Mouse (Mus musculus) T-helper 1 cell (primary cell): ENCODE data around the gene Pip5k1b.

Experiments used
- in situ Hi-C: fragments of 300-600 bp; cut with MboI, MseI; formaldehyde crosslinking; loops from one replicate; pipeline ENCODE4 v1.15.1; 2025; ENCODE audit warnings: high pct_unique_total_duplicates

Gene Pip5k1b

DNA sequence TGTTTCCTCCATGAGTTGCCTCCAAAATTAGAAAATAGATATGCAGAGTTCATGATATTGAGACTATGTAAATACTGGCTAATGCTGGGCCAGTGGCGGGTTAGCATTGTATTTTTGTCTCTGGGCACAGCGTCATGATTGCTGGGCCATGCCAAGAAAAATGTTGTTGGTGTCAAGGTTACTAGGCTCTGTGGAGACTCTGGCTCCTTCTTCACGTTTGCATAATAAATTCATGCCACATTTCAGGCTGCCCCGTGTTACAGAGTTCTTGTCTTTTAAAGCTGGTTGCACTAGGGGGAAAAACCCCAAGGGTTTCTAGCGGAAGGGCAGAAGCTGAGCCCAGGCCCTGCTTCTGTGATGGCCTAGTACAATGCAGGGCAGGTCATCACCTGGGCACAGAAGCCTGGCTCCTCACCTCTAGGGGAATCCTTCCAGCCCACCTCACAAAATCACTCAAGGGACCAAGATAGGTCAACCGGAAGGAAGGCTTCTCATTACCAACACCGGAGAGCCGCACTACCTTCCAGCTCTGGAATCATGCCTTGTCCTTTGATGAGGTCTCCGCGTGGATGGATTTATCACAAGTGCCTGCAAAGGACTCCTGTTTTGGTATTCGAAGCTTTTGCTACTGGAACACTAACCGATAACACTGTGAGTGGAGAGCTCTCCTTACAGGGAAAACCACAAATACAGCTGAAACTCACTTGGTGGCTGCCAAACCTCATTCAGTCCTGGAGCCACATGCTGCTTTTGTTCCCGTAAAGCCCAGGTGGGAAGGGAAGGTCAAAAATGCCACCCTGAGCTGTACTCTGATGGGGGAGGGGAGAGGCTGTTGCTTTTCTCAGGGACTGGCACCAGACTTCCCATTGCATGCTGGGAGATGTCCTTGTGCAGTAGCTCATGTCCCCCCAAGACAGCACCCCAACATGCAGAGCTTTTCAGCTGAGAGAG lies 248.1 kb downstream of the Pip5k1b start:
- in situ Hi-C loops: no loop called here

DNA sequence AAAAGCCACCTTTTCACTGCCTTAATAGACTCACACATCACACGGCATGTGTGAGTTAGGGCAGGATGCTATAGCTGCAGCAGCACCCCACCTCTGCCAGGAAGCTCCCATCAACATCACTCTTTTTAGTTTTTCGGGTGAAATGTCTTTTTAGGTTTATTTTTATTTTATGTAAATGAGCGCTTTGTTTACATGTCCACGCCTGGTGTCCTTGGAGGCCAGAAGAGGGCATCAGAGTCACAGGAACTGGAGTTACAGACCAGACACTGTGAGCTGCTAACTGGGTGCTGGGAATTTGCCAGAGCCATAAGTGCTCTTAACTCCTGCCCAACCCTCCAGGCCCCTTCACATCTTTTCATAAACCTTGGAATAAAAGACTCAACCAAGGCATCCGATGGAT lies 249.3 kb downstream of the Pip5k1b start:
- in situ Hi-C loops: no loop called here

DNA sequence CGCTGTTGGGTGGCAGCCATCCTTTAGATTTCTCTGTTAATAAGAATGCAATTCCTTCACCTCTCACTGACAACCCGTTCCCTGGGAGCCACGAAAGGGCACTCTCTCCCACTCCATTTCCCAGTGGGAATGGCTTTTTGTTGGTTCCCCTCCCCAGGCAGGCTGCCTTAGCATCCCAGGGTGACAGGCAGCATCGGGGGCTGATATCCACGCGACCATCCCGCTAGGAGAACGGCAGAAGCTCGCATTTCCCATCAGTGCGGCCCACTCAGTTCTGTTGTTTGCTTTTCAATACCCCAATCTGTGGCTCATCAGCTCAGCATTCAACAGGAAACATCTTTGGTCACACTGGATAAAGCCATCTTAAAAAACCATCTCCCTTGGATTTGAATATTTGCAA lies 253.5 kb downstream of the Pip5k1b start:
- in situ Hi-C loops: loop anchor here (5.0 kb wide), 1 partner anchor 570 kb away; no protein-coding TSS in a partner anchor

DNA sequence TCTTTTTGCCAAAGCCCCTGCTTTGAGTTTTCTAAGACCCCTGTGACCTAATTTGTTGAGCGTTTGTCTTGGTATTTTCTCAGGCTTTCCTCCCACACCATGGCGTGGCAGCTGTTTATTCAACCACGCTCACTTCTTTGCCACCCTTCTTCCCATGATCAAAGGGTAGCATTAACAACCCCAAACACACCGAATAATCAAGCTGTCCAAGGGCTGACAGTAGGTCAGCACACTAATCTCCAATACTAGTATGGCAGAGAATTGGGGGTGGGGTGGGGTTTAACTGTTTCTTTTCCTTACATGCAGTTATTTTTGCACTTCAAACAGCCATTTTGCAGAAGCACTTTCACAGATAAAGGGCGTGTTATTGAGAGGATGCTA lies 253.9 kb downstream of the Pip5k1b start:
- in situ Hi-C loops: loop anchor here (5.0 kb wide), 1 partner anchor 571 kb away; no protein-coding TSS in a partner anchor

DNA sequence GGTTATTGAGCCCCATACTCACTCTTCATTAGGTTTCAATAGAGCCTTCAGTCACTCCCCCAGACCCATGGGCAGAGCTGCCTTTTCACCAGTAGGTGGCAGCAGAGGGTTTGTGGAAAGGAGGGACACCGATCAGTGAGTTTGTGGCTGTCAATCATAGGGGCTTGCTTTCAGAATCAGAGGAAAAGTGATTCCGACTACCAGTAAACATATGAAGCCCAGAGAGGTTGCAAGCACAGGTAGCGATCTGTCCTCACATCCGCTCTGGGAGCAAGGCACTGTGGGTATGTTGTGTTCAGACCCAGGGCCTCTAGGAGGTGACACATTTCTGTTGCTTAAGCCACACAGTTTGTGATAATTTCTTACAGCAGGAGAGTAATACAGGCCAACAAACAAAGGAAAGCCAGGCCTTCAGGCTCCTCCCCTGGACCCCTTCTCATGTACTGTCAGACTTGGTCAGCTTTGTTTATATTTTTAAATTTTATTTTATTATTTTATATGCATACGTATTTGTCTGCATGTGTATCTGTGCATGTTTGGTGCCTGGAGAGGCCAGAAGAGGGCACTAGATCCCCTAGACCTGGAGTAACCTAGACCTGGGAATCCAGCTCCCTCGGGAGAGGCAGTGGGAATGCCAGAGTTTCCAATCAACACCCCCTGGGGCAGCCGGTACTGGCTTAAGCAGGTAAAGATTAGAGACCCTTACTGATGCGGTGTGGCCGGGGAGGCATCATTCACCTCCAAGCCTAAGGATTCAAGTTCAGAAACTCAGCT lies 254.5 kb downstream of the Pip5k1b start:
- in situ Hi-C loops: loop anchor here (5.0 kb wide), 1 partner anchor 571 kb away; no protein-coding TSS in a partner anchor

DNA sequence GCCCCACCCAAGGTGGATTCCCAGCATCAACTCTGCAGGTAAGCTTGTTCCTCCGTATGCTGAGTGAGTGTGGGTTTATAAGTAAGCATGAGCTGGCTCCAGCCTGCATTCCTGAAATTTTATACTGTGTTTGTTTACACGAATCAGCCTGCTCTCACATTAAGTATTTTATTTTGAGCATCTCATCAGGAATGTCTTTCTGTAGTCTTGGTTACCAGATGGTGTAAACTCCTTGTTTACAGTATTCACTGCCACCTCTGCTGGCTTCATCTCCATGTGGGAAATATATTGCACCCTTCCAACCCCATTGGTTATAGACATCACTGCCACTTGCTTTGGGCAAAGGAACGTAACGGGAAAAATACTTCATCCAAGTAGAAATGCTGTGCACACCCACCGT lies 262.1 kb downstream of the Pip5k1b start:
- in situ Hi-C loops: no loop called here

DNA sequence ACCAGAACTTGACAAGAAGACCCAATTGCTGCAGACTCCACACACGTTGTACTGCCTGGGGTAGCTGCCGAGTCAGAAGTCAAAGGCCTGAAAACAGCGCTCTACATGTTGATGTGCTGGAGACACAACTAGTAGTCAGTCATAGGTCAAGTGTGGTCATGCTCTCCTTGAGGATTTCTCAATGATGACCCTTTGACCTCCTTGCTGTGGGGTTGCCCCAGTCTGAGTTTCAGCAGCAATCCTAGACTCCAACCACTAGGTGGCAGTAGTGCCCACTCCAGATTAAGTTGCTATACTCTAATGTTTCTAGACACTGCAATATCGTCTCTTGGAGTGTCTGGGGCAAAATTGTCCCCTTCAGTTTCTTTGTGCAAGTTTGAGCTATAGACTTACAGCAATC lies 271.5 kb downstream of the Pip5k1b start:
- in situ Hi-C loops: no loop called here

DNA sequence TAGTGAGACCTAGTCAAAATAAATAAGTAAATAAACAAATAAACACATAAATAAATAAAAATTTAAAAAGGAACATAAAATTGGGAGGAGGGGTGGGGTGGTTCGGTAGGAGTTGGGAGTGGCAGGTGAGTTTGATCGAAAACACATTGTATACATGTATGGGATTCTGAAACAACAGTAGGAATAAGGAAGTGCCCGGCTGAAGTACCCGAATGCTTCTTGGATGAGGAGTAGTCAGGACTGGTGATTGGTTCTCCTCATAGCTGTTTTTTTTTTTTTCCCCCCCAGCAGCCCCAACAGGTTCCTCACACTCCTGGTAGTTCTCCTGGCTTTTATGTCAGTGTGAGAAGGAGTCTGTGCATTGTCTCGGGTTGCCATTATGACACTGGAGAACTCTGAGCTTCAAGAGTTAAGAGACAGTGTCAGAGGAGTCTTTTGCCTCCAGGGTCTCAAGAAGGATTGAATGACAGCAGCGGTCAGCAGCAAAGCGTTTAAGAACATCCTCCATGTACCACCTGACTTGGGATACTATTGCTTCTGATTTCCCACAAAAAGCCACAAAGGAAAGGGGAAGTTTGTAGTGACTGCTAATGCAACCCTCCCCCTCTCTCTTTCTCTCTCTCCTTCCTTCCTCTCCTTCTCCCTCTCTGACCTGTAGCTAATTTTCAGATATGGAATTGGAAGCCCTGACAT lies 274.2 kb downstream of the Pip5k1b start:
- in situ Hi-C loops: no loop called here

DNA sequence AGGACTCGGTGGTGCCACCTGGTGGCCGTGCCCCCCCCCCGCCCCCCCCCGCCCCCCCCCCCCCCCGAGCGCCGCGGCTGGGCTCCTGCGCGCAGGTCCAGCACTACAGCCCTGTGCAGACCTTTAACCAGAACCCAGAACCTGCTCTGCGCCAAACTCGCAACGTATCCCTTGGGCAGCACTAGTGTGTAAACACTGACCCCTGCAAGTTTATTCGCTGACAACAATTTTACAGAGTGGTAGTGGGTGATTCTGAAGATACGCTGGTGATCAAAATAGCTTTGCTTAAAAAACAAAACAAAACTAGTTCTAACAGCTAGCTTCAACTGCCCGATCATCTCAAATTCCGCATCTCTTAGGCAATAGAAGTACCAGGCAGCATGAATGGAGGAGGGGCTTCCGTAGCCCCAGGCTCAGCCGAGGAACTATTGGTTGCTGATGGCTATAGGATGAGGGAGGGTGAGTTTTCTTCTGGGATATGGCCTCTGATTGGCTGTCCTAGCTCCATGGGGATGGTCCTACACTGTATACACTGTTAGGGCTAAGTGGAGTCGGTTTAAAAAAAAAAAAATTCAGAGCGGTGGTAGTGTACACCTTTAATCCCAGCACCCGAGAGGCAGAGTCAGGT lies 275.0 kb downstream of the Pip5k1b start, which contains the start of gene Fxn:
TSS of gene Fxn (minus strand) at position 5 of the 628 bp plus-strand sequence.
- in situ Hi-C loops: no loop called here

DNA sequence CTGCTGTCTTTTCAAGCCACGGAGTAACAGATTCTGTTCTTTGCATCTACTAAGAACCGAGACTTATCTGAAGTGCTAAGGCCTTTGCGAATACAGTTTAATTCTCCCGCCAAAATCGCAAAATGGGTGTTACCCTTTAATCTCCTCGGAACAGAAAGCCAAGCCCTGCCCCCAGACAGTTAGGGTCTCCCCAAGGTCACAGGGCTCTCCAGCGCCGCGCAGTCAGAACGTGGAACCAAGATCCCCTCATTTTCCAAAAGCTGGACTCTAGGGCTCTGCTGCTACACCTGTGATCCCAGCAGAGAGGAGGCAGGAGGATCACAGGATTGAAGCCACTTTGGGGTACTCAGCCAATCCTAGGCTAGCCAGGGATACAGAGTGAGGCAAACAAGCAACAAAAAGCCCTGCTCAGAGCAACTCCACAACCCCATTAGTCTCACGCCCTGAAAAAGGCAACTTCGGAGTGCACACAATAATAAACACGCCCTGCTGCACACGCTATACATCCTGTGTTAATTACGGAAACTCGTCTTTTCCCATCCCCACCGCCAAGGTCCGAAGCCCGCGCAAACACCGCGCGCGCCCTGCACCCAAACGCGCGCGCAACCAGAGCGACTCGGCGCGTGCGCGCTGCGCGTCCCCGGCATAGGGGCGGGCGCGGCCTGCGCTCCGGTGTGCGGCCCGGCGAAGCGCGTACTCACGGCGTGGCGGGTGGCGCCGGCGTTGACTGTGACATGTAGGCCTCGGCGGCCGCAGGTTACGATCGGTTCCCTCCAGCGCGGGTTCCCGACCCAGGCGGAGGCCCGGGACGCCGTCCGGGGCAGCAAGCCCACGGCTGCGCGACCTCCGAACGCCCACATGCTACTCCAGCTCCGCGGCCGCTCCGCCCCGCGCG lies 275.7 kb downstream of the Pip5k1b start:
- in situ Hi-C loops: no loop called here

DNA sequence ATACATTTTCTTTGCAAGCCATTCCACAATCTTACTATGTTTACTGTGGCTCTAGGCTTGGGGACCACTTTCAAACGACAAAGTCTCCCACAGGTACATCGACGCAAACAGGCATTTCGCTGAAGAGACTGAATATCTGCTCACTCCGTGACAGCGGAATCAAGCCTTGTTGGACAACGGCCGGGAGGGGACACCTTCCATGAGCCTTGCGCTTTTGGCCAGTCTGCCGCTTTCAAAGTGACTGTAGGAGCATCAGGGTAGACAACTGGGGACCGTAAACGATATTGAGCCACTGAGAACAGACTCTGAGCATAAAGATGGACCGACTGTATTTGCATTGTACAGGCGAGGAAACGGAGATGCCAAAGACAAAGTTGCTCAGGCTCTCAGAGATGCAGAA lies 276.8 kb downstream of the Pip5k1b start:
- in situ Hi-C loops: no loop called here

DNA sequence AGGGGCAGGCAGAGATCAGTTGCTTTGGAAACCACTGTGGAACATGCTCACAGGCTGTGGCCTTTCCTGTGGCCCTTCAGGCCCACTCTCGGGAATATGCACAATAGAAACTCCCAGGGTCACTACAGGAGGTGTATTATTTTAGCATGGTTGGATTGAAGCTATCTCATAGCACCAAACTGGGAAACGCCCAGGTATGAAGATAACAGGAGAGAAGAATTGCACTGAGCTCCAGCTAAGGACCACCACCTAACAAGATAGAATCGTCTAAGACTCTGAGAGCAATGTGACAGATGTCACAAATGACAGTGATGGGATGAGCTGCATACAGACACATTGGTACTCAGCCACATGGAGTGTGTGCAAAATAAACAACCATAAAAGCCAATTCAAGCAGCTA lies 281.4 kb downstream of the Pip5k1b start:
- in situ Hi-C loops: no loop called here

DNA sequence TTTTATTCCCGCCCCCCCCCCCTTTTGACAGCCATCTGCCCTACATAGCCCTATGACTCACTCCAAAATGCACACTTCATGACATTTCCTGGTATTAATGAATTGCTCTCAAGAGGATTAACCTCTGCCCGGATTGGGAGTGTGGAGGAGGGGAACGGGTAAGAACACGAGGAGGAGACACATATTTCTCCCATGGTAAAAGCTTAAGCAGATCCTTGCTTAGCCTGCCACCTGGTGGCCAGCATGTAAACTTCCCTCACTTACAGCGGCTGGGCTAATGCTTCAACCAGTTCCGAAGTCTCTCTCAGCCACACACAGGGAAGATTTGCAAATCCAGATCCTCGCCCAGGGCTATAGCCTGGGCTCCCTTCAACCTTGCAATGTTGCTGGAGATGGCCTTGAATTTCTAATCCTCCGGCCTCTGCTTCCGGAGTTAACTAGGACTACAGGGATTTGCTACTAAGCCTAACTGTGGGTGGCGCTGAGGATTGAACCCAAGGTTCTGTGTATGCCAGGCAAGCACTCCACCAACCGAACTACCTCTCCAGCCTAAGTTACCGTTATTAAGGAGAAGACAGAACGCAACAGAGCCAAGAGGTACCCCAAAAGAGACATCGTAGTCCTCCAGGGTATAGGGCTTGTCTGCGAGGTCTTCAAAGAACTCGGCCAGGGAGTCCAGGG lies 283.8 kb downstream of the Pip5k1b start:
- in situ Hi-C loops: no loop called here

DNA sequence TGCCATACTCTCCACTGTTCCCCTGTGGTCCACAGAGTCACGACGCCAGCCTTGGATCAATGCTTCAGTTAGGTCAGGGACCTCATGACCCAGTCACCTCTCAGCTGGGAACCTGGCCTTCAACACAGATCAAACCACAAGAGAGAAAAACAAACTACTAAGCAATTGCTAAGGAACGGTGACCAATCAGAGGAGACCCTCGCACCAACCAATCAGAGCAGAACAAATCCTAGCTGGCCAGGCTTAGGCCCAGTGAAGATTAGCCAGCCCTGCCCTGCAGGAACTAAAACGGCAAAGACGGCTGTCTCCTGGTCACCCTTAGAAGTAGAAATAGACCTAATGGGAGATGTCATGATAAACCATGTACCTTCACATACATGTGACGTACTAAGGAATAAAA lies 284.3 kb downstream of the Pip5k1b start:
- in situ Hi-C loops: no loop called here

DNA sequence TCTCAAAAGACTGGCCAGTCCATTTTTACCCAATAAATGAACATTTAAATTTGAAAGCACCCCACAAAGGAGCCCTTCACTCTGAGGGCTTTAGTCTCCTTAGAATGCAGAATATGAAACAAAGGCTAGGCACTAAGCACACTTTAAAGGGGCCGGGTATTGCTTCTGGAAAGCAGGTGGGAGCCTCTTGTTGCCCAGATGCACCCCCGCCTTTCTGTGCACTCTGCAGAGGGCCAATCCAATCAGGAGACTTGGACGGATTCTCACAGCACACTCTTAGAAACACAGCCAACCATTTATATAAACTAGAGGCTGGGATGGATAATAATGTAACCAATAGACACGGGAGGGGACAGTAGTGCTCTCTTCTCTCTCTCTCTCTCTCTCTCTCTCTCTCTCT lies 287.1 kb downstream of the Pip5k1b start:
- in situ Hi-C loops: loop anchor here (10.0 kb wide), 1 partner anchor 114 kb away; no protein-coding TSS in a partner anchor

DNA sequence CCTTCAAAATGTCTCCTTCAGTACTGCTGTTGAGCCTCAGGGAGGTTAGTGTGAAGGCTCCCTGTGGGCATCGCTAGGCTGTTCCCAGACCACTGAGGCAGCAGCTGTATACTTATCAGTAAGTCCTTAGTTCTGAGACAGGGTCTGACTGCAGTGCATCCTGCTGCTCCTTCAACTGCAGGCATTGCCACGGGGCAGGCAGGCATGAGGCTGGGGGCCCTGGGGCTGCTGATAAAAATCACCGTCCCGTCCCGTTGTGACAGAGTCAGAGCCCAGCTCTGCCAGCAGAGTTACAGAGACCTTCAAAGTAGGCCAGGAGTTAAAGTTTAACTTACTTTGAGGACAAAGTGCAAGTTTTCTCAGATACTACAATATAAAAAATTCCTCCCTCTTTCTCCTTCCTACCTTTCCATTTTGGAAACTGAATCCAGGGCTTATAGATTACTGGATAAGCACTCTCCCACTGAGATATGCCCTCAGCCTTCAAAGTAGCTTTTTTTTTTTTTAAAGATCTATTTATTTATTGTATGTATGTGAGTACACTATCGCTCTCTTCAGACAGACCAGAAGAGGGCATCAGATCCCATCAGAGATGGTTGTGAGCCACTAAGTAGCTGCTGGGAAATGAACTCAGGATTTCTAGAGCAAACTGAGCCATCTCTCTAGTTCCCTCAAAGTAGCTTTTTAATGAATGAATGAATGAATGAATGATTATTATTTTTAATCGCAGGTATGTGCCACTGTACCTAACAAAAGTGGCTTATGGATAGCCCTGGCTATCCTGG lies 289.4 kb downstream of the Pip5k1b start:
- in situ Hi-C loops: loop anchor here (10.0 kb wide), 1 partner anchor 111 kb away; no protein-coding TSS in a partner anchor

DNA sequence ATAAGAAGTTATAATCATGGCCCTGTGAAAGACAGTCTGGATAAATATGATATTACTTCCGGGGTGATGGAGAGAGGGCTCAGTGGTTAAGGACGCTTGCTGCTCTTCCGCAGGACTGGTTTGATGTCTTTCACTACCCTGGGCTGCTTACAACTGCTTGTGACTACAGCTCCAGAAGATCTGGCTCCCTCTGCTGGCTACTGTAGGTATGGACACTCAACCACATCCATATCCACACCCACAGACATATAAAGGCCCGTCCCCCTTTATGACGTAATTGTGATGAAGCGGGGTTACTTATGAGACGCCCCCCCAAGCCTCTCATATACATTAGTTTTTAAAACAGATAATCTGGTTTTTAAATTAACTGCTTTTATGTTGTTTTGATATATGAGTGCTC lies 290.7 kb downstream of the Pip5k1b start:
- in situ Hi-C loops: loop anchor here (10.0 kb wide), 1 partner anchor 110 kb away; no protein-coding TSS in a partner anchor

DNA sequence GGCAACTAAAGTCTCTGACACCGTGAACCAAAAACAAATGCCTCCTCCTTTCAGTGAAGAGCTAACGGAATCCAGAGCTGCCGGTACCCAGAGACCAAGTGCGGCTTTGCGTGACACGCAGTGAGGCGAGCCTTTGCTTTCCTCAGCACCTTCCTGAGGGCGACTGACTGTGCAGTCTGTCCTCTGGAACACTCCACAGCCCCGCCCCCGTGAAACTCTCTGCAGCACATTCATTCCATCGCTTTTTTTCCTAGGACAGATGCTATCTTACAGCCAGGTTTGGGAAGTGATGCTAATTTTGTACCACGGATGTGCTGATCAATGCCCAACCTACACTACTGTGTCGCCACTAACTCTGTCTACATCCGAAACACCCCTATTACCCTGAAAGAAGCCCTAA lies 292.9 kb downstream of the Pip5k1b start:
- in situ Hi-C loops: loop anchor here (10.0 kb wide), 1 partner anchor 108 kb away; no protein-coding TSS in a partner anchor
